Comparison of ENCODE assay signal across 8 mouse cellular contexts in the genomic region with DNA sequence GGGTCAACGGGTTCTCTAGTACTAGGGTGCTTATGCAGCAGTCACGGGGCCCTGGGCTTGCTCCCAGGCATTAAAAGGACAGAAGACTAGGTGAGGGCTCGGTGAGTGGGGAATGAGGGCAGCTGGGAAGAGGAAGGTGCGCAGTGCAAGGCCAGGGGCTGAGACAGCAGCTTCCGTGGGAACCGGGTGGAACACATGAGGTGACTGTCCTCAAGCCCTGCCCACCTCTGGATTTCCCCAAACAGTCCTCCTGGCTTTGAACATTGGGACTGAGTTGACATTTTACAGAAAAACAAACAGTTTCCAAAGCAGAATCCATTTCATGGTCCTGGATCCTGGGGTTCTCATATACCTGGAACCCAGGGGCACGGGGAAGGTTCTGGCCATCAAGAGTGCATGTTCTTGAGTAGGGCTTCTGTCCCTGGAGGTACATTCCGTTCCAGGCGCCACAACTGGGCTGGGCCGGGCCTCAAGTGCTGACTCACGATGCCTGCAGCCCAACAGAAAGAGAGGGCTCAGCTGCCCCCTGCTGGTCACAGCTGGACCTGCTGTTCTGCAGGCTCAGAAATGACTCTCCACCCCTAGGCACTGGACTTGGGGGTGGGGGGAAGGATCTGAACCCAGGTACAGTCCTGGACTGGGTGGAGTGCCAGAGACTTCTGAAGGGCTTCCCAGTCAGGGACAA. TPM values are rescaled to one million over a fixed set of nuclear protein-coding genes. Genes with fewer than 3 reads are reported as not detected.
A peak's percentile ranks its signal among the peaks of the same experiment; 100 is the strongest.
DNase-seq lines count a peak whose midpoint lies in the region; ATAC-seq and TF ChIP-seq lines count a peak whose summit lies in the region.

No protein-coding gene starts in this region.

- H3K4me2 ChIP-seq in lung, embryonic 16.5 days (ENCODE audit: low read depth, low read length), result no peak overlapping the region

- WGBS in lung, embryonic 16.5 days, result 25% methylated on average over 11 of the region's 11 CpGs

- peak in 1 of 2 experiments; percentile 66; a peak in 2 of 4 replicates for TF ChIP-seq EP300 in MEL (IDR thresholded peaks at IDR 0.05; ENCODE audit: low read depth in 1 of 2, low read length in 2 of 2)

- DNase-seq in MEL (ENCODE audit: low read depth, low spot score), result peak; percentile 92
- peak; percentile 96 for DNase-seq in cerebellum, adult 8-10 months
- DNase-seq in forelimb bud, embryonic 11.5 days (ENCODE audit: low read depth, low spot score), result peak; percentile 91
- DNase-seq in layer of hippocampus, adult 9-11 months, result peak; percentile 92
- peak; percentile 86 for DNase-seq in ovary, adult 18-20 months (ENCODE audit: low spot score)
- DNase-seq in thymus, postnatal 0 days (ENCODE audit: low spot score), result peak; percentile 91

- H3K9me3 ChIP-seq in MEL (replicated peaks; ENCODE audit: insufficient read depth, low read length), result no peaks in the 10 kb centered on the region
- H3K9me3 ChIP-seq in lung, embryonic 16.5 days (ENCODE audit: control insufficient read depth, low read length), result 0 out of 2 replicates have a peak, but pooled peaks cover 4% of the 10 kb centered on the region

- peaks cover 0 to 27% of the 10 kb centered on the region in 2 experiments; a peak in 2 of 4 replicates for H3K36me3 ChIP-seq in MEL (ENCODE audit: control insufficient read depth in 1 of 2, insufficient read depth in 2 of 2, low read length in 2 of 2)
- H3K36me3 ChIP-seq in lung, embryonic 16.5 days (ENCODE audit: control insufficient read depth, insufficient read depth, low read length), result peaks cover 16% of the 10 kb centered on the region

- H3K27me3 ChIP-seq in MEL (ENCODE audit: control insufficient read depth in 1 of 2, insufficient read depth in 2 of 2, low read length in 2 of 2), result no peaks in the 10 kb centered on the region
- no peaks in the 10 kb centered on the region for H3K27me3 ChIP-seq in lung, embryonic 16.5 days (ENCODE audit: control insufficient read depth, insufficient read depth, low read depth, low read length)

- TF ChIP-seq POLR2A in MEL (IDR thresholded peaks at IDR 0.05; ENCODE audit: control insufficient read depth in 1 of 2, insufficient read depth in 1 of 2, low read depth in 1 of 2, low read length in 2 of 2, poor library complexity in 1 of 2), result peak in 1 of 2 experiments; percentile 40; a peak in 1 of 4 replicates

- peak; percentile 79 to 98 (median 96) for TF ChIP-seq CTCF in MEL (IDR thresholded peaks at IDR 0.05 in 2 of 3, conservative IDR thresholded peaks at IDR 0.05 in 1 of 3; ENCODE audit: control insufficient read depth in 1 of 3, insufficient read depth in 1 of 3, low read depth in 2 of 3, low read length in 3 of 3, poor library complexity in 1 of 3, severe bottlenecking in 1 of 3)

- peak overlapping the region; percentile 86 for H3K9ac ChIP-seq in MEL (ENCODE audit: control insufficient read depth, low read depth, low read length, poor library complexity, severe bottlenecking)
- H3K9ac ChIP-seq in lung, embryonic 16.5 days (ENCODE audit: low read length), result 0 out of 2 replicates have a peak overlapping the region, but pooled peaks have one; percentile 21

- peak overlapping the region; percentile 96 for H3K27ac ChIP-seq in MEL (ENCODE audit: control insufficient read depth, low read depth, low read length)
- peak overlapping the region; percentile 100 for H3K27ac ChIP-seq in lung, embryonic 16.5 days (ENCODE audit: low read length)

- H3K79me2 ChIP-seq in MEL (ENCODE audit: control insufficient read depth, insufficient read depth, low read length, poor library complexity), result peaks cover 5% of the 10 kb centered on the region; the same call in 1 of the 2 replicates

- peak; percentile 28 to 36 for ATAC-seq in hematopoietic stem cell, adult 5-6 weeks (replicated peaks in 1 of 2; ENCODE audit: insufficient read depth in 1 of 2, low FRiP score in 2 of 2, low TSS enrichment in 1 of 2, low read depth in 1 of 2, poor library complexity in 2 of 2, severe bottlenecking in 2 of 2)
- ATAC-seq in lung, embryonic 16.5 days (ENCODE audit: low read depth), result peak; percentile 35

- H3K4me3 ChIP-seq in MEL (ENCODE audit: control insufficient read depth in 1 of 2, insufficient read depth in 1 of 2, low read depth in 2 of 2, low read length in 2 of 2), result peak overlapping the region; percentile 30 to 42; a peak in 3 of 4 replicates
- H3K4me3 ChIP-seq in lung, embryonic 16.5 days (ENCODE audit: low read length), result no peak overlapping the region

- TF ChIP-seq RAD21 in MEL (IDR thresholded peaks at IDR 0.05; ENCODE audit: low read depth, low read length), result peak; percentile 90

- H3K4me1 ChIP-seq in MEL (ENCODE audit: control insufficient read depth in 1 of 2, insufficient read depth in 2 of 2, low read length in 2 of 2), result peaks cover 12 to 41% of the 10 kb centered on the region in 2 experiments
- peaks cover 46% of the 10 kb centered on the region for H3K4me1 ChIP-seq in lung, embryonic 16.5 days (replicated peaks; ENCODE audit: control insufficient read depth, insufficient read depth, low read length)

TF ChIP-seq in MEL, 35 proteins besides CTCF, POLR2A, EP300 and RAD21:
- TF ChIP-seq MYC (IDR thresholded peaks at IDR 0.05; ENCODE audit: low read depth, low read length), result peak; percentile 60; the same call in 1 of the 2 replicates
- TF ChIP-seq CHD1 (IDR thresholded peaks at IDR 0.05; ENCODE audit: low read depth, low read length), result no peak
- TF ChIP-seq UBTF (IDR thresholded peaks at IDR 0.05; ENCODE audit: borderline replicate concordance, insufficient read depth, low read depth, low read length), result 0 out of 2 replicates have a peak, but pooled peaks have one; percentile 30
- TF ChIP-seq TBP (IDR thresholded peaks at IDR 0.05; ENCODE audit: low read depth, low read length), result no peak
- peak; percentile 91 for TF ChIP-seq GABPA (IDR thresholded peaks at IDR 0.05; ENCODE audit: low read depth, low read length)
- no peak for TF ChIP-seq GATA1 (IDR thresholded peaks at IDR 0.05; ENCODE audit: low read depth, low read length)
- peak; percentile 60; the same call in 1 of the 2 replicates for TF ChIP-seq POLR2AphosphoS2 (IDR thresholded peaks at IDR 0.05; ENCODE audit: low read length)
- peak; percentile 97 for TF ChIP-seq ZC3H11A (IDR thresholded peaks at IDR 0.05; ENCODE audit: low read depth, low read length)
- TF ChIP-seq MXI1 (IDR thresholded peaks at IDR 0.05; ENCODE audit: low read depth, low read length), result peak; percentile 72; the same call in 1 of the 2 replicates
- peak; percentile 26; the same call in 1 of the 2 replicates for TF ChIP-seq MAX (IDR thresholded peaks at IDR 0.05; ENCODE audit: low read length)
- TF ChIP-seq NRF1 (IDR thresholded peaks at IDR 0.05; ENCODE audit: insufficient read depth, low read depth, low read length, poor library complexity, severe bottlenecking), result 0 out of 2 replicates have a peak, but pooled peaks have one; percentile 33
- TF ChIP-seq NELFE (IDR thresholded peaks at IDR 0.05; ENCODE audit: low read depth, low read length), result 0 out of 2 replicates have a peak, but pooled peaks have one; percentile 26
- peak; percentile 88 for TF ChIP-seq MAFK (IDR thresholded peaks at IDR 0.05; ENCODE audit: borderline replicate concordance, low read depth, low read length)
- peak; percentile 83 for TF ChIP-seq SIN3A (IDR thresholded peaks at IDR 0.05; ENCODE audit: low read length)
- no peak for TF ChIP-seq JUND (IDR thresholded peaks at IDR 0.05; ENCODE audit: low read depth, low read length)
- TF ChIP-seq SMC3 (IDR thresholded peaks at IDR 0.05; ENCODE audit: low read depth, low read length), result peak; percentile 97
- 0 out of 2 replicates have a peak, but pooled peaks have one; percentile 24 for TF ChIP-seq USF1 (IDR thresholded peaks at IDR 0.05; ENCODE audit: low read depth, low read length)
- peak; percentile 35; the same call in 1 of the 2 replicates for TF ChIP-seq TCF12 (IDR thresholded peaks at IDR 0.05; ENCODE audit: low read depth, low read length)
- TF ChIP-seq ETS1 (IDR thresholded peaks at IDR 0.05; ENCODE audit: low read depth, low read length), result 0 out of 2 replicates have a peak, but pooled peaks have one; percentile 46
- TF ChIP-seq ZKSCAN1 (IDR thresholded peaks at IDR 0.05; ENCODE audit: low read depth, low read length), result no peak
- TF ChIP-seq MAZ (IDR thresholded peaks at IDR 0.05; ENCODE audit: low read depth, low read length), result peak; percentile 54; the same call in 1 of the 2 replicates

RNA-seq across cellular contexts. Expression of a gene that starts 25.1 kb away (rescaled TPM):
- 20.8 and 22.8 TPM in 2 replicates for total RNA-seq in MEL (2012; rRNA removed)
- polyA plus RNA-seq in MEL (2012; ENCODE audit: insufficient read depth in 1 of 2, insufficient read length in 2 of 2, low read depth in 1 of 2, low replicate concordance in 2 of 2, missing spikeins in 1 of 2), result 10 to 100 TPM in 1 of 2 experiments, not detected in 1; 34.4 TPM
- total RNA-seq in hematopoietic stem cell, adult 5-6 weeks (2017), result 26.4 and 31.8 TPM in 2 replicates
- polyA plus RNA-seq in lung, embryonic 16.5 days (2015; fragmentation: Nextera tagmentation; extraction: Ambion mirVana), result 56.4 and 61.1 TPM in 2 replicates
- polyA plus RNA-seq in thymus, postnatal 0 days (2015; fragmentation: Nextera tagmentation; extraction: Ambion mirVana), result 72.4 and 75.2 TPM in 2 replicates

RNA-seq across cellular contexts. Expression of a gene that starts 27.6 kb away (rescaled TPM):
- 20.7 and 23.5 TPM in 2 replicates for total RNA-seq in MEL (2012; rRNA removed)
- 10 to 100 TPM in 1 of 2 experiments, not detected in 1; 30.7 TPM for polyA plus RNA-seq in MEL (2012; ENCODE audit: insufficient read depth in 1 of 2, insufficient read length in 2 of 2, low read depth in 1 of 2, low replicate concordance in 2 of 2, missing spikeins in 1 of 2)
- 48.1 and 60.3 TPM in 2 replicates for total RNA-seq in hematopoietic stem cell, adult 5-6 weeks (2017)
- polyA plus RNA-seq in lung, embryonic 16.5 days (2015; fragmentation: Nextera tagmentation; extraction: Ambion mirVana), result 5.7 and 6.2 TPM in 2 replicates
- polyA plus RNA-seq in thymus, postnatal 0 days (2015; fragmentation: Nextera tagmentation; extraction: Ambion mirVana), result 11.4 and 14.6 TPM in 2 replicates

RNA-seq across cellular contexts. Expression of a gene that starts 44.0 kb away (rescaled TPM):
- total RNA-seq in MEL (2012; rRNA removed), result 1.9 and 2.1 TPM in 2 replicates
- 1 to 10 TPM in 1 of 2 experiments, not detected in 1; 2.2 TPM for polyA plus RNA-seq in MEL (2012; ENCODE audit: insufficient read depth in 1 of 2, insufficient read length in 2 of 2, low read depth in 1 of 2, low replicate concordance in 2 of 2, missing spikeins in 1 of 2)
- total RNA-seq in hematopoietic stem cell, adult 5-6 weeks (2017), result 2.4 and 2.6 TPM in 2 replicates
- polyA plus RNA-seq in lung, embryonic 16.5 days (2015; fragmentation: Nextera tagmentation; extraction: Ambion mirVana), result 2.5 and 3.2 TPM in 2 replicates
- polyA plus RNA-seq in thymus, postnatal 0 days (2015; fragmentation: Nextera tagmentation; extraction: Ambion mirVana), result 3.3 and 4.1 TPM in 2 replicates
